Mouse (Mus musculus) layer of hippocampus, adult 8-10 months (tissue): ENCODE results near the gene Foxg1. TPM values are rescaled to one million over a fixed set of nuclear protein-coding genes. Genes with fewer than 3 reads are reported as not detected.

Experiments
- DNase-seq, 2 experiments: peaks; one replicate each; pipeline ENCODE4 v3.0.0; 2022; ENCODE audit warnings: low spot score in 2 of 2
- total RNA-seq, 4 experiments: library from RNA; stranded (reverse); gene quantifications; 2 replicates each; pipeline ENCODE4 v1.2.4; 2022

The Foxg1 gene
- total RNA-seq: 100 to 1,000 TPM; 124 to 133 (median 128) TPM

DNA sequence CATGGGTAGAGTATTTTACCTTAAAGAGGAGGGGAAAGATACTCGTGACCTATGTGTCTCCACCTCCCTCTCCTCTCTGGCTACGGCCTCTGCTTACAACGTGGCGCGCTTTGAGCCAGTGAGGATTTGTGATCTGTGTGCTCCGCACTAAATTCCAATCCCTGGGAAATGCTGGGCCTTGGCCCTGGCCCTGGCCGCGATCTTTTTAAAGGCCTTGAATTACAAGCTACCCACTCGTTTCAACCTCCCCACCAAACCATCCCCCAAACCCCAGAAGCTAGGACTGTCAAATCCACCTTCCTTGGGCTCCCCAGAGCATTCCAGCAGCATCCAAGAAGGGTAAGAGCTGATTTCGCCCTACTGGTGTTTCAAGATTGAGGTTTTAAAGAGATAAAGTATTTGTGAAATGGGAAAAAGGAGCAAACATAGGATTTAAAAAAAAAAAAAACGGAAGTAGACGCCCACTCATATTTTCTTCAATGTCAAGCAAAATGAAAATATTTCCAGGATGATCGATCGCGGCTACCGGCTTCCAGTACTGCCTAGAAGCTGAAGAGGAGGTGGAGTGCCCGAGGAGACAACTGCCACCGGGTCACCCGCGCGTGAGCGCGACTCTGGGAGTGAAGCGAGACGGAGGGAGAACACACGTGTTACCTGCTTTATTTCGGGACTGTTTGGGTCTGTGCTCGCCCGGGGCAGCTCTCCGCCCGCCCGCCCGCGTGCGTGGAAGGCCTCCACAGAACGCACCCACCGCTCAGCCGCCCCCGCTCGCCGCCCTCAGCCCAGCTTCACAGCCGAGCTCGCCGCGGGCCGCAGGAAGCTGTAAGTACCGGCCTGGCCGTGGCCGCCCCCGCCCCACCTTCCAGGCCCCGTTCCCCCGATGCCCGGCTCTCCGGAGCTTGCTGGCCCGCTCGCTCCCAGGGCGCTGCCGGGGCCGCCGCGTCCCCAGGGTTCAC lies at the start of gene Foxg1:
Gene Foxg1 (plus strand): TSS at position 96 of the 956 bp plus-strand sequence.
- peak; percentile 63 to 65 for DNase-seq

DNA sequence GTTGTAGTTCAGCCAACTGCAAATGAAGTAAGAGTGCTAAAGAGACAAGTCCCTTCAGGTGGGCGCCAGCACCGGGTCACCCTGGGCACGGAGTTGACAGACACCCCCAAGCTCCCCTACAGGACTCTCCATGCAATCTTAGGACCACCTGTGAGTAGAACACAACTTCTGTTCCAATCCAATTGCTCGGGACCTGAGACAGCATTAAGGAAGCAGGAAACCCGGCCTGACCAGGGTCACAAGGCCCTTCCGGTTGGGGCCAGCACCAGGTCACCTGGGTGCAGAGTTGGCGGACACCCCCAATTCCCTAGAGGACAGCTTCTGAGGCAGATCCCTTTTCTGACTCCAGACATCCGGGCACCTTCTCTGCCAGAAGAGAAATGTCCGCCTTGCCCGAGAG lies 32.8 kb upstream of the Foxg1 start:
- no peak for DNase-seq

GRCm38 (mm10) chr12:49368931-49369330 lies 13.5 kb upstream of the Foxg1 start:
- no peak for DNase-seq

DNA sequence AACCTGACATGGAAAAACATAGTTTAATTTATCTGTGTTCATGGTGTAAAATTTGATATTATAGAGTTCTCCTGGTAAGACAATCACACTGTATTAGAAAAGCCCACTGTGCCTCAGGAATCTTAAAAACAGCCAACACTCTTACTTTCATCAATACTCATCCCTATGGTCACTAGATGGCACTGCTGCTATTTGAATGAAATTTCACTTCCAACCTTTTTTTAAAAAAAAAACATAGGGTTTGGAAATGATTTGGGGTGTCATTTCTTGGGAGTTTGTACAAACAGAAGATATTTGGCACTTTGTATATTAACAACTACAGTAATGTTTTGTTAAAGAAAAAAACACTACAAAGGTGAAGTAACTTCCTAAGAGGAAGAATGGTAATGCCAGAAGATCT lies 10.3 kb upstream of the Foxg1 start:
- DNase-seq: no peak

GRCm38 (mm10) chr12:49373176-49373575 lies 9.3 kb upstream of the Foxg1 start:
- DNase-seq: no peak

DNA sequence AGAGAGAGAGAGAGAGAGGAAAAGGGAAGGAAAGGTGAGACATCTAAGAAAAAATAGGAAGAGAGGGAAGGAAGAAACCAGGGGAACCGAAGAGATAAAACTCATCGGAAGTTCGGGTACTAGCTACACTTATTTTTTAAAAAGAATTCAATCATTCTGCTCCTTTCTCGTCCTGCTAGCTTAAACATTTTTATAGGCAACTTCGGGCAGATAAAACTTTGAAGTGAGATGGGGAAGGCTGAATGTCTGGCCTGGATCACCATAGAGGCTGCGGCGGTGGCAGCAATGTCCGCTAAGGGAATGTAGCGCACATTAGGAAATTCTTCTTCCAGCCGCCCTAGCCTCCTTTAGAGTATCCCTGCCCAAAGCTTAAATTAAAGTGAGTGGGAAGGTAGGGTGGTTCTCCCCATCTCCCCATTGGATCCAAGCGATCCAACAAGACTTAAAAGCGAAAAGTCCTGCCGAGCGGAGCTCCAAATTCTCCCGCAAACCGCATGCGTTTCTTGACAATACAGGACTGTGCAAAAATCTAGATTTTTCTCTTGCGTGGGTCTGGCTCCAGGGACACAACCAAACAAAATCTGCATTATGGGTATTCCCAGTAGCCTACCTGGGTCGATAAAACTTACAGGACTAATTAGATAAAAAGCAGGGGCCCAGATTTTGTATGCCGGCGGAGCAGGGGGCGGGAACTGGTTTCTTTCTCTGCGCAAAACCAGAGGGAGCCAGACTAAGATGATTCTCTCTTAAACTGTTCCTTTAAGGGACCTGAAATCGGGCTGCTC lies 8.4 kb upstream of the Foxg1 start:
- DNase-seq: no peak

- DNase-seq: peak in 1 of 2 experiments; percentile 63
Observed at GRCm38 (mm10) chr12:49374606-49374995, 7.9 kb upstream of the Foxg1 start.

GRCm38 (mm10) chr12:49375427-49376317 lies 6.8 kb upstream of the Foxg1 start:
- no peak for DNase-seq

- DNase-seq: no peak
Observed at GRCm38 (mm10) chr12:49376318-49376992, 6.0 kb upstream of the Foxg1 start.

GRCm38 (mm10) chr12:49377281-49377970 lies 5.0 kb upstream of the Foxg1 start:
- DNase-seq: peak in 1 of 2 experiments; percentile 64

- no peak for DNase-seq
Observed at GRCm38 (mm10) chr12:49378920-49379319, 3.5 kb upstream of the Foxg1 start.

DNA sequence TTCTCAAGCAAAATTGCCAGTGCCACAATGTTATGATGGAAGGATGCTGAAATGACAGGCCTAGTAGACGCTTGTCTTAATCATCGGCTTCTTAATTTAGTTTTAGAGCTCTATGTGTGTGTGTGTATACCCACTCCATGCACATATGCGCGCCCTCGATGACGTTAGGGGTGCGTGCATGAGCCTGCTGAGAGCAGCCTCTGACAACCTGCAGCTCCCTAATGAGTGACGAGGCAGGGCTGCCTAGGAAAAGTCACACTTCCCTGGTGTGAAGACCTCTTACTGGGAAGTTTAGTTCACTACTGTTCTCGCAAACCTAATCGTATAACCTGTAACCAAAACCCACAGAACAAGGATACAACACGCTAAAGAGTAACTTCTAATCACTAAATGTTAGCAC lies 3.0 kb upstream of the Foxg1 start:
- DNase-seq: no peak

DNA sequence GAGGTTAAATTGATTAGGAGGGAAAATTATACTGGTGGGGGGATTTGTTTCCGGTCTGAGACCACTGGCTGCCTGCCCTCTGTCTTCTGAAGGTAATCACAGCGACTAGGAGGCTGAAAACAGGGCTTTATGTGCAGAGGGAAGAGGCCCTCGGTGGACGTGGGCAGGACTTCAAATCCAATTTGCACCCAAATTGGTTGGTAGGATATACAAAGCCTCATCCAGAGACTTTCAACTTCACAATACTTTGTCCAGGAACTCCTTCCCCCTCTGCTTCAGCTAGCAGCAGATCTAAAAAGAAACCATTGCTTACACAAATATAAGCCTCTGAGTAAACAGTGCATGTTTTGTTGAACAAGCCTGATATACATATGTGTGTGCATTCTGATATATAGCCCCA lies 2.0 kb upstream of the Foxg1 start:
- DNase-seq: no peak

DNA sequence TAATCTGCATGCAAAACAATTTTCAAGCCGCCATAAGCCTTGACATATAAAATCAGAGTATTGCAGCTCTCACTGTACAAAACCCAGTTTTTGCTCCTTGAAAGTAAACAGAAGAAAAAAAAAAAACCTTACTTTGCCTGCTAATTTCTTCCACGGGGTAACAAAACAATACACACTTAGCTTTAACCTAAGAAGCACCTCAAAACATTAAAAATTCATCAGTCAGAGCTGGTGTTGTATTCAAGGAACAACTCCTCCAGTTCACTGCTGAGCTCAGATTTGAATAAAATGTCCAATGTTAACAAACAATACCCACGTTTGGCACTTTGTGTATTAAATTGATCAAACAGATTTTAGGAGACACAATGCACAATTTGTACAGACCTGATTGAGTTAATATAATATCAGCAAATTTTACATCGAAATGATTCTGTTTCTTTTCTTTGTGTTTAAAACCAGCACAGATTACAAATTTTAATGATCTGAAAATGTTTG lies 1.4 kb upstream of the Foxg1 start:
- DNase-seq: no peak

GRCm38 (mm10) chr12:49381721-49382365 lies 617 bp upstream of the Foxg1 start:
- no peak for DNase-seq

DNA sequence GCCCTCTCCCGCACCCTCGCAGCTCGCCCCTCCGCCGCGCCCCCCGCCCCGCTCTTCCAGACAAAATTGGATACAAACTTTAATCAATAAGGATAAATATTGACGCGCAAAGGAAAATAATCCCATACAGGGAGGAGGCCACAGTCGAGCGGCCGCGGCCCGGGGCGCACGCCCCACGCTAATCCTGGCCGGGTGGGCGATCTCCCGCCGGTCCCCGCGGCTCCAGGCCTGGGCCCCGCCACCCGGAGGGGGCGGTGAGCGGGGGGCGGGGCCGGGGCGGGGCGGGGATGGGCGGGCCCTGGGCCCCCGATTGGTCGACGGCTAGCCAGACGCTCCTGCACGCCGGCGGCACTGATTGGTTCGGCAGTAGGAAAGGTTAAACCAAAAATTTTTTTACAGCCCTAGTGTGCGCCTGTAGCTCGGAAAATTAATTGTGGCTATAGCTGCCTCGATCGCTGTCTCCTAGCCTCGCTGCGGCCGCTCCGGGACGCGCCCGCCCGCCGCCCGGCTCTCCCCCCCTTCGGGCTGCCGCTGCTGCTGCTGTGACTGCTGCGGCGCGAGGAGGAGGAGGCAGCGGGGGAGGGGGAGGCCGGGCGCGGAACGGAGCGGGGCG lies 1.2 kb downstream of the Foxg1 start:
- peak; percentile 89 to 93 for DNase-seq

- DNase-seq: no peak
Observed at GRCm38 (mm10) chr12:49384295-49384875, 1.9 kb downstream of the Foxg1 start.

- peak in 1 of 2 experiments; percentile 52 for DNase-seq
Observed at GRCm38 (mm10) chr12:49384876-49385630, 2.6 kb downstream of the Foxg1 start, which contains the start of gene Gm43517. Gene Gm43517 (plus strand): TSS chr12:49385174.
